Mouse (Mus musculus) heart, postnatal 0 days (tissue): ENCODE measurements around the gene Cyp2j13.

Experiments used
- CTCF ChIP-seq: IDR thresholded peaks from 2 replicates; pipeline ENCODE4 v1.5.1; 2016; ENCODE audit warnings: antibody characterized with exemption, control low read depth, low read depth
- EP300 ChIP-seq: IDR thresholded peaks from 2 replicates; pipeline ENCODE4 v1.6.1; 2016; ENCODE audit warnings: antibody characterized with exemption, low read depth

DNA sequence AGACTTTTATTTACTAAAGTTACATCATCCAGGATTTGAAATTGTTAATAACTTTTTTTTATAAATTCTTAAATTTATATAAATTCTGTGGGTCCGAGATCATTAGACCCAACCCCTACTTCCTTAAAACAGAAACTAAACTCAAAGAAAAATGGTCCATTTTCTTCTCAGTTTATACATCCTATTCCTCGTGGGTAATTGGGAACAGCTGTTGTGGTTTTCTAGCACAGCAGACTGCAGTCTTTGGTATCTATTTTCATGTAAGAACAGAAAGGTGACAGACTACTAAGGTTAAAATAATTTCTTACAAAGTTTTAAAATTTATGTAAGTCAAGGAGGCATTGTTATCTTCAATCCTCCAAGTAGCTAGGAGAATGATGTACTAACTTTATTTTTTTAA, 19.5 kb upstream of the Cyp2j13 start:
- no peak for TF ChIP-seq CTCF
- TF ChIP-seq EP300 = no peak
